Mouse (Mus musculus): ENCODE results near the gene Hoxa9.

Gene Hoxa9

GRCm38 (mm10) chr6:52173648-52174047, 57.2 kb downstream of the Hoxa9 start:
- no peak for DNase-seq (ENCODE audit: low read depth, low spot score)
- H3K27me3 ChIP-seq (ENCODE audit: control insufficient read depth, insufficient read depth, low read length, poor library complexity, severe bottlenecking) = peaks cover 2% of the 10 kb centered on the region; the same call in 1 of the 2 replicates
- H3K36me3 ChIP-seq (ENCODE audit: control insufficient read depth, insufficient read depth, low read length, poor library complexity, severe bottlenecking) = no peaks in the 10 kb centered on the region

Measured in splenic B cell, adult 2 months (primary cell).